Mouse (Mus musculus) forebrain, postnatal 0 days (tissue): ENCODE results near the gene Inafm2. TPM values are rescaled to one million over a fixed set of nuclear protein-coding genes. Genes with fewer than 3 reads are reported as not detected.

Source experiments
- ATAC-seq: fragments of 200-750 bp; cut with Nextera tagmentation; 2 replicates; pipeline ENCODE4 v1.8.0; 2017; ENCODE audit warnings: mild to moderate bottlenecking, moderate library complexity
- DNase-seq: peaks from one replicate; pipeline ENCODE4 v3.0.0-alpha.2; 2015
- H3K27ac ChIP-seq: fragments of 300-500 bp; sonication (generic); 2 replicates; pipeline ENCODE4 v1.5.1; 2014; ENCODE audit warnings: low read depth, mild to moderate bottlenecking, antibody characterized with exemption, low read length, moderate library complexity, mixed read lengths
- H3K27me3 ChIP-seq: fragments of 300-500 bp; sonication (generic); 2 replicates; pipeline ENCODE4 v1.6.1; 2014; ENCODE audit warnings: mild to moderate bottlenecking, low read length, mixed read lengths; ENCODE audit not compliant: insufficient read depth
- H3K36me3 ChIP-seq: fragments of 300-500 bp; sonication (generic); 2 replicates; pipeline ENCODE4 v1.6.1; 2014; ENCODE audit warnings: mild to moderate bottlenecking, moderate library complexity; ENCODE audit not compliant: insufficient read depth
- H3K4me1 ChIP-seq: fragments of 300-500 bp; sonication (generic); 2 replicates; pipeline ENCODE4 v1.6.1; 2014; ENCODE audit warnings: antibody characterized with exemption; ENCODE audit not compliant: insufficient read depth
- H3K4me2 ChIP-seq: fragments of 300-500 bp; sonication (generic); 2 replicates; pipeline ENCODE4 v1.6.1; 2014; ENCODE audit warnings: low read depth, mild to moderate bottlenecking, moderate library complexity
- H3K4me3 ChIP-seq: fragments of 300-500 bp; sonication (generic); 2 replicates; pipeline ENCODE4 v1.5.1; 2014; ENCODE audit warnings: low read depth, low read length, mixed read lengths
- H3K9ac ChIP-seq: fragments of 300-500 bp; sonication (generic); 2 replicates; pipeline ENCODE4 v1.6.1; 2014; ENCODE audit warnings: mild to moderate bottlenecking
- H3K9me3 ChIP-seq: fragments of 300-500 bp; sonication (generic); 2 replicates; pipeline ENCODE4 v1.6.1; 2016; ENCODE audit warnings: low read length
- CTCF ChIP-seq: sonication (generic); IDR thresholded peaks from 2 replicates; pipeline ENCODE4 v1.5.1; 2016; ENCODE audit warnings: antibody characterized with exemption, control low read depth, low read depth
- WGBS: fragments of 180-500 bp; shearing (Covaris S2); extraction: QIAGEN DNeasy Blood & Tissue Kit; methylation state at CpG from one replicate; pipeline ENCODE4 v1.1.7; 2014; 5-methylcytosine and 5-hydroxymethylcytosine counted together
- polyA plus RNA-seq: library from polyadenylated mRNA; unstranded; fragments of >200 nt; fragmentation: Nextera tagmentation; extraction: Ambion mirVana; gene quantifications from 2 replicates; pipeline ENCODE4 v1.2.1, GENCODE M21; 2015
- total RNA-seq: library from RNA; depleted of rRNA; stranded (reverse); fragments of >200 nt; gene quantifications from 2 replicates; pipeline ENCODE4 v1.2.3, GENCODE M21; 2014

Inafm2 gene
- total and polyA plus RNA-seq, 2 experiments from 2014 or later: 14.2 to 17.2 TPM

DNA sequence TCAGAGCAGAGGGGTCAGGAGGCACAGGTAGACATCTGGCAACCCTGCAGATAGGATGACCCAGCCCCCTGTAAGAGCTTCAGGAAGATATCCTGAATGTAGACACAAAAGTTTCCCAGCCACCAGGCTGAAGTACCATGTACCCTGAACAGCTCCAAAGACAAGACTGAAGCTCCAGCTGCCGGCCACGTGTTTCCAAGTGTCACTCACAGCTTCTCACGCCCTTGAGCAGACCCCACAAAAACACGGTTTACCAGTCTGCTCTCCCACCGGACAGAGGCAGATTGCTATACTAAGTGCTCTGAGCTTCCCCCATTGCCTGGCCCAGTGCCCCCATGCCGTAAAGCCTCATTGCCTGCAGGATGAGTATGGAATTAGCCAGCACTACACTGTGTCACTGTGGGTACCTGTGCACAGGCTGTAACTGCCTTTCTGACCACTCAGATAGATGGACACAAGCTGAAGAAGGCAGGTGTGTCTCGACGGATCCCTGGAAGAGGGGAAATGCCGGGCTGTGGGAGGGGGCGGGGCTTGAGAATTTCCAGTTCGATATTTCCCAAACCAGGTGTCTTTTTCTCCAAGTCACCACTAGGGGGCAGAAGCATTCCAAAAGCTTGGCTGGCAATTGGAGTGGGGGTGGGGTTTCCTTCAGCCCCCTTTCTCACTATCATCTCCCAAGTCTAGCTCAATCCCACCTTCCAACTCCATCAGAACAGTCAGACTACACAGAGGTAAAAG is 18.7 kb downstream of the Inafm2 start:
- H3K36me3 ChIP-seq: no peaks in the 10 kb centered on the region
- peak; percentile 68 for TF ChIP-seq CTCF
- 20% methylated on average over 11 of the region's 11 CpGs for WGBS
- H3K9ac ChIP-seq: no peak overlapping the region
- H3K27me3 ChIP-seq: no peaks in the 10 kb centered on the region
- H3K27ac ChIP-seq: no peak overlapping the region
- ATAC-seq (no peak), DNase-seq (peak; percentile 74)
- peaks cover 22% of the 10 kb centered on the region for H3K4me1 ChIP-seq
- H3K9me3 ChIP-seq: no peaks in the 10 kb centered on the region
- H3K4me3 ChIP-seq: no peak overlapping the region
- H3K4me2 ChIP-seq: no peak overlapping the region; the same call in 1 of the 2 replicates

DNA sequence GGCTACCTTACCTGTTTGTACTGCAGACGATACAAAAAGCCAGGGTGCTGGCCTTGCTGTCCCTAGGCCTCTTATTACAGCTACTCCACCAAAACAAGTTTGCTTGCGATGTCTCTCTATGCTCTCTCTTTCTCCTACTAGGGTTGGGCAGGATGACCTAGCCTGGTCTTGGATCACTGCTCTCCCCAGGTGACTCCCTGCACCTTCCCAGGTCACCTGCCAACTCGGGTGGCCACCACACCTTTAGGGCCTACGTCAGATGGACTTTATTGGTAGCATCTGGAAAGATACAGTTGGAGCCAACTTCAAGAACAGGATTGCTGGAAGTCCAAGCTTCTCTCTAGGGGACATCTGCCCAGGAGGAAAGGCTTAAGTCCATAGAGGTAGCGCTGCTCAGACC is 19.3 kb downstream of the Inafm2 start:
- Histone ChIP-seq H3K9ac (no peak overlapping the region), H3K27ac (no peak overlapping the region), H3K27me3 (no peaks in the 10 kb centered on the region), H3K4me2 (no peak overlapping the region), H3K36me3 (no peaks in the 10 kb centered on the region), H3K9me3 (no peaks in the 10 kb centered on the region), H3K4me3 (no peak overlapping the region), H3K4me1 (peaks cover 22% of the 10 kb centered on the region)
- no peak for TF ChIP-seq CTCF
- 85% methylated on average over 5 of the region's 5 CpGs for WGBS
- DNase-seq (no peak), ATAC-seq (no peak)

GRCm38 (mm10) chr2:118766041-118767033 is 20.8 kb downstream of the Inafm2 start:
- peaks cover 16% of the 10 kb centered on the region for H3K4me1 ChIP-seq
- H3K27ac ChIP-seq: no peak overlapping the region
- H3K36me3 ChIP-seq: no peaks in the 10 kb centered on the region
- H3K4me3 ChIP-seq: no peak overlapping the region
- 78% methylated on average over 10 of the region's 10 CpGs for WGBS
- H3K9me3 ChIP-seq: no peaks in the 10 kb centered on the region
- no peaks in the 10 kb centered on the region for H3K27me3 ChIP-seq
- H3K4me2 ChIP-seq: no peak overlapping the region
- ATAC-seq (no peak), DNase-seq (no peak)
- no peak overlapping the region for H3K9ac ChIP-seq
- TF ChIP-seq CTCF: no peak

DNA sequence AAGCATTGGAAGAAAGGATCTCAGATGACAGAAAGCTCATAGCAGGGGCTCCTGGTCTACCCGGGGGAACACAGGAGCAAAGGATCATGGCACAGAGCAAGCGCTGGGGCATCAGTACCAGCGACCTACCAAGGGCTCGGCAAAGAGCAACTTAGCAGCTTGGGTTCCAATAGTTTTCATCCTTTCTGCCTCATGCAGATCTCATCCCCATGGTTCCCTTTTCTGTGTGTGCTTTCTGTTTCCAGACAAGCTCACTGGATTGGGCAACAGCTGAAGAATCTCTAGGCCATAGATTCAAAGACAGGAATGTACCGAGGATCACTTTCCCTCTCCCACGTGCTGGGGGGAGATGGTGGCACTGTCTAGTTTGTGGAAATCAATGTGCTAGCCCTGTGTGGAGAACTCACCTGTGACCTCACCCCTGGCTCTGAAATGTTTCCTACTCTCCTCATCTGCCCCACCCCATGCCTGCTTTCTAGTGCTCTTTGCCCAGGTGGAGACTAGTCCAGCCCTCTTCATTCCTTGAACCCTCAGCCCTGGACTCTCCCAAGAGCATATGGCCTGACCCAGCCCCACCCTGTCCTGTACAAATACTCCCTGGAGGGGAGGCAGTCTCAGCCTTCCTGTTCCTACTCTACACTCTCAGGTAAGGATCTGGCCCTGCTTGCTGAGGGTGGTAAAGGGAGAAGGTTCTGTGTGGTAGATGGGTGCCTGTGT is 26.8 kb downstream of the Inafm2 start, which contains the start of gene Phgr1:
Gene Phgr1, plus strand, starts transcription at position 612 of the 717 bp plus-strand sequence.
- no peak for TF ChIP-seq CTCF
- no peak for DNase-seq

DNA sequence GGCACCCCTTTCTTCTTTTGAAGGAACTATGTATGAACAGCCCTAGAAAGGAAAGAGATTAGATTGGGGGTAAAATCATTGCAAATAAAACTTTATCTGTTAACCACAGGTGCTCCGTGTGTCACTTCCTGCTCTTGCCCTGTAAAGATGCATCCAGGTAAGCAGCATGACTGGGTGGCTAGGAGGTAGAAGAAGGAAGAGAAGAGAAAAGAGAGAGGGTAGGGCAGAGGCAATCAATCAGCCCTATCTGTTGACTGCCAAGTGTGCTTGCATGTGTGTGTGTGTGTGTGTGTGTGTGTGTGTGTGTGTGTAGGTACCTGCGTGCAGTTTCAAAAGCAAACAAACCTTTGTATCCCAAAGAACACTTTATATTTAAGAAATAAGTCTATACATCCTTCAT is 29.0 kb downstream of the Inafm2 start:
- no peaks in the 10 kb centered on the region for H3K9me3 ChIP-seq
- ATAC-seq (no peak), DNase-seq (no peak)
- no peak overlapping the region for H3K9ac ChIP-seq
- no peak for TF ChIP-seq CTCF
- H3K4me3 ChIP-seq: no peak overlapping the region
- no peaks in the 10 kb centered on the region for H3K27me3 ChIP-seq
- no peak overlapping the region for H3K27ac ChIP-seq
- no peak overlapping the region for H3K4me2 ChIP-seq
- WGBS: 89% methylated on average over 2 of the region's 2 CpGs
- H3K4me1 ChIP-seq: no peaks in the 10 kb centered on the region
- no peaks in the 10 kb centered on the region for H3K36me3 ChIP-seq

More for the DNA sequence above, 26.8 kb downstream of the Inafm2 start, which contains the start of gene Phgr1:
- no peaks in the 10 kb centered on the region for H3K36me3 ChIP-seq
- H3K9ac ChIP-seq: no peak within 1 kb of the TSS
- WGBS: 80% methylated on average over 6 of the region's 6 CpGs
- no peak within 1 kb of the TSS for H3K4me2 ChIP-seq
- no peaks in the 10 kb centered on the region for H3K4me1 ChIP-seq
- no peak within 1 kb of the TSS for H3K27ac ChIP-seq
- no peak within 1 kb of the TSS for H3K4me3 ChIP-seq
- no peaks in the 10 kb centered on the region for H3K9me3 ChIP-seq
- ATAC-seq: no peak
- no peaks in the 10 kb centered on the region for H3K27me3 ChIP-seq

DNA sequence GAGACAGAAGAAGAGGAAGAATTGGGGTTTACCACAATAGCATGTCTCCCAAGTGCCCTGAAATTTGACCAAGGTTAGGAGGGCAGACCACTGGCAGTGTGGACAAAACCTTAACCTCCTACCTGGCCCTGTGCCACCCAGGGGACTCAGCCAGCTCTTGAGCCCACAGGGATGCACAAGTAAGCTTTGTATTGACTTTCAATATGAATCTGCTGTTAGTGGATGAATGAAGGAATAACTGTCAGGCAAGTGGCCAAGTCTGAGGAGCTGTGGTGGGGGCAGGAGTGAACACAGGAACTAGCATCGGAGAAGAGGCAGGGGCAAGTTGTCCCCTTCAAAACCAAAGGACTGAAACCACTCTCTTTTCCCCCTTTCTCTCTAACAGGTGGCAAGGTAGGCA is 29.8 kb downstream of the Inafm2 start:
- Histone ChIP-seq H3K4me3 (no peak overlapping the region), H3K27ac (no peak overlapping the region)
- ATAC-seq: no peak

More for the DNA sequence above, 29.8 kb downstream of the Inafm2 start:
- WGBS: 19% methylated on average over 1 of the region's 1 CpGs
- Histone ChIP-seq H3K27me3 (no peaks in the 10 kb centered on the region), H3K9me3 (no peaks in the 10 kb centered on the region), H3K4me1 (no peaks in the 10 kb centered on the region; the same call in 1 of the 2 replicates), H3K9ac (no peak overlapping the region), H3K36me3 (no peaks in the 10 kb centered on the region), H3K4me2 (no peak overlapping the region)
- no peak for TF ChIP-seq CTCF
- peak; percentile 44 for DNase-seq
